Mouse (Mus musculus) cortical plate, adult 2 months (tissue): ENCODE measurements around the gene Psmc3ip. TPM values are rescaled to one million over a fixed set of nuclear protein-coding genes. Genes with fewer than 3 reads are reported as not detected.
A peak's percentile ranks its signal among the peaks of the same experiment; 100 is the strongest.

ENCODE experiments used
- H3K27ac ChIP-seq: fragments of 200-500 bp; 2 replicates; pipeline ENCODE4 v1.5.1; 2012; ENCODE audit warnings: low read length, control low read depth, inconsistent platforms; ENCODE audit not compliant: insufficient read depth
- H3K4me1 ChIP-seq: fragments of 200-500 bp; 2 replicates; pipeline ENCODE4 v1.6.1; 2011; ENCODE audit warnings: low read length; ENCODE audit not compliant: control insufficient read depth, insufficient read depth
- H3K4me3 ChIP-seq: fragments of 200-500 bp; 2 replicates; pipeline ENCODE4 v1.5.1; 2011; ENCODE audit warnings: mild to moderate bottlenecking, low read length, control low read depth; ENCODE audit not compliant: insufficient read depth
- CTCF ChIP-seq: fragments of 200-500 bp; IDR thresholded peaks from 2 replicates; pipeline ENCODE4 v1.5.1; 2011; ENCODE audit warnings: mild to moderate bottlenecking, control low read depth, low read length; ENCODE audit not compliant: insufficient read depth; ENCODE audit errors: extremely low read depth
- POLR2A ChIP-seq: fragments of 200-500 bp; IDR thresholded peaks from 2 replicates; pipeline ENCODE4 v1.6.1; 2011; ENCODE audit warnings: mild to moderate bottlenecking, low read length, control low read depth; ENCODE audit not compliant: insufficient read depth; ENCODE audit errors: extremely low read depth
- polyA plus RNA-seq: library from polyadenylated mRNA; depleted of rRNA; stranded (reverse); fragments of >200 nt; gene quantifications from 2 replicates; pipeline ENCODE4 v1.2.3, GENCODE M21; 2012

The Psmc3ip gene
- polyA plus RNA-seq, 1 experiment, result 3.5 TPM

DNA sequence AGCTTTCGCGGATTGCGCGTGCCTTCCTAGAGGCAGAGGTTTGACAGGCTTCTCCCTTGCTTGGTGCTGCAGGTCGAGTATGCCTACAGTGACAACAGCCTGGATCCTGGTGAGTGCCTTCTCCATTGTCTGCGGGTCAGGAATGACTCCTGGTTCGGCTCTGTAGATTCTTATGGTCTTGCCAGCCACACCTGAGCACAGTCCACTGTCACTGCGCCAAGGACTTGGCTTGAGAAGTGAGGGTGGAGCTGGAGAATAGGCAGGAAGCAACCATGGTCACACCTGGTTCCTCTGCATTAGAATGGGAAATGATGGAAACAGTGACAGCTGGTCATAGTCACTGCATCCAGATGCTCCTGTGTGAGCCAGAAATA, 7.6 kb downstream of the Psmc3ip start:
- Histone ChIP-seq H3K4me3 (peak overlapping the region; percentile 79), H3K4me1 (peaks cover 5% of the 10 kb centered on the region), H3K27ac (no peak overlapping the region)
- TF ChIP-seq POLR2A, result no peak
- no peak for TF ChIP-seq CTCF

DNA sequence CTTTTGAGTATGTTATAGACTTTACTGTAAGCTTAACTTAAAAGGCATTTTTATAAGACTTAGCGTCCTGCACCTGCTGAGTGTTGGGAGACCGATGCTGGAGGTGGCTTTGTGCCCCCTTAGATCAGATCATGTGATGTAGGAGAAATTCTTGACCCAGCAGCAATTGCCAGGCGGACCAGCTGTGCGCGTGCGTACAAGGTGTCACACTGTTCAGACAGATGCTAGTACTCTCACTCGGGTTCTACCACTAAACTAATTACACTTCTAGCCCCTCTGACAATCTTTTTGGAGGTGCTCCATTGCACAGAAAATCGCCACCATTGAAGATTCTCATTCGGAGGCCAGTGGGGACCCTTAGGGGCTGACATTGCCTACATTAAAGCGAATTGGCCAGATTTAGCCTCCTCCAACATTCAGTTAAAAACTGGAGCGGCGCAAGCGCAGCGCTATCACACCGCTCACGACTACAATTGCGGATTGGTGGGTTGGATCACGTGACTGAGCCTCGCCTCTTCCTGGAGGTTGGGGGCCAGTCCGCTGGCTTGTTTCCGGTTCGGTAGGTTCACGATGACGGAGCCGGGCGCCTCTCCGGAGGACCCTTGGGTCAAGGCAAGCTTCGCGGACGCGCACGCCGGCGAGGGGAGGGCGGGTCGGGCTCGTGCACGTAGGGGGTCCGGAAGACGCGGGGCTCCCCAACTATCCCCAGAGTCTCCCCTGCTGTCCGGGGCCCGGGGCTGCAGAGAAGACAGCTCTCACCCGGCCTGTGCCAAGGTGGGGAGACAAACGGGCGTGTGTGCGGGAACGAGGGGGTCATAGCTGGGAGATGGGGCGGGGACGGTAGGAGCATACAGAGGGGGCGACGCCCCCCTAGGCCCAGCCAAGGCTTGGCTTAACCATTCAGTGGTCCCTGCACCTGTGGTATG, 8.2 kb downstream of the Psmc3ip start, which contains the start of gene Mlx:
Gene Mlx, plus strand, starts transcription at position 522 of the 926 bp plus-strand sequence.
- no peak within 1 kb of the TSS for H3K27ac ChIP-seq
- H3K4me3 ChIP-seq, result peak within 1 kb of the TSS; percentile 79
- H3K4me1 ChIP-seq, result peaks cover 5% of the 10 kb centered on the region
- TF ChIP-seq CTCF (no peak), POLR2A (peak; percentile 90)

DNA sequence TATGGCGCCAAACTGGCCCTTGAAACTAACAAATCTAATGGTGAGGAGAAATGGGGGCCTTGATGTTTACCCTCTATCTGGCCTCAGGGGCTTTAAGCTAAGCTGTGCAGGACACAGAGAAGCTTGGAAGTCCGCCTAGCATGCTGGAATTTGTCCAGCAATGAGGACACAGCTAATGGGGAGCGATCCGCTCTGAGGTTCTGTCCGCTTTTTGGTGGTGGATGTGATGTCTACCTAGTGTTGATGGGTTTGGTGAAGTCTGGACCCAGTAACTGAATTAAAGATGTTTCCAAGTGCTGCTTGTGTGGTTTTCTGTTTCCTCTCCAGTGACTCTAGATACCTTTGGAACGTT, 8.9 kb downstream of the Psmc3ip start:
- TF ChIP-seq CTCF (no peak), POLR2A (no peak)
- H3K4me1 ChIP-seq, result peaks cover 5% of the 10 kb centered on the region
- no peak overlapping the region for H3K27ac ChIP-seq
- H3K4me3 ChIP-seq, result peak overlapping the region; percentile 79; the same call in 1 of the 2 replicates

DNA sequence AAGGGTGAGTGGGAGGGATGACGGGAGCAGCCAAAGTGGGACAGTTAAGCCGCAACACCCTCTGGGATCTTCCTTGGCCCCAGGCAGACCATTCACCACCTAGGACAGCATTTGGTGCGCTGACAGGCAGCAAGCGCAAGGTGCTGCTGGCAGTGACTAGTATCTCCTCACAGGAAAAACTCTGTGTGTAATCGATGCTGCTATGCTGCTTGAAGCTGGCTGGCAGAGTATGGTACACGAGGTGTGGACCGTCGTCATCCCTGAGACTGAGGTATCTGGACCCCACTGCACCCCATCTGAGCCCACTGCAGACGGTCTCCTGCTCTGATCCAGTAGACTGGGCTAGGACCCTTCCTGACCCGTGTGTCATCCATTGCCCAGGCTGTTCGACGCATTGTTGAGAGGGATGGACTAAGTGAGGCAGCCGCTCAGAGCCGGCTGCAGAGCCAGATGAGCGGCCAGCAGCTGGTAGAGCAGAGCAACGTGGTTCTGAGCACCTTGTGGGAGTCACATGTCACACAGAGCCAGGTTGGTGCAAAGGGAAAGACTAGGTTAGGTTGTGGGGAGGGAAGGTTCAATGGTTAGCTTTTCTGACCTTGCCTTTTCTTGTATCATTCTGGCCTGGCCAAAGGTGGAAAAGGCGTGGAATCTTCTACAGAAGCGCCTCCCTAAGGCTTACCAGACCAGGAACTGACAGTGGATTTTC, 9.5 kb downstream of the Psmc3ip start:
- Histone ChIP-seq H3K27ac (no peak overlapping the region), H3K4me1 (peaks cover 5% of the 10 kb centered on the region), H3K4me3 (no peak overlapping the region)
- no peak for TF ChIP-seq CTCF
- TF ChIP-seq POLR2A, result no peak

DNA sequence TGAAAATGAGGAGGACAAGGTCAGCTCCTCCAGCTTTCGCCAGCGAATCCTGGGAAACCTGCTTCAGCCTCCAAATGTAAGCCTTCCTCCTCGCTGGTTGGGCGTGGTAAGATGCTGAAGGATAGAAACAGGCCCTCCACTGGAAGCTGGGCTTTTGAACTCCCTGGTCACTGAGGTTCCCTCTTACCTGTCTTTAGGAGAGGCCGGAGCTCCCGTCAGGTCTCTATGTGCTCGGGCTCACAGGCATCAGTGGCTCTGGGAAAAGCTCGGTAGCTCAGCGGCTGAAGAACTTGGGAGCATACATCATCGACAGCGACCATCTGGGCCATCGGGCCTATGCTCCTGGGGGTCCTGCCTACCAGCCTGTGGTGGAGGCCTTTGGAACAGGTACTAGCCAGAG, 10.4 kb downstream of the Psmc3ip start:
- no peak overlapping the region for H3K27ac ChIP-seq
- no peak overlapping the region for H3K4me3 ChIP-seq
- H3K4me1 ChIP-seq, result peaks cover 5% of the 10 kb centered on the region
- TF ChIP-seq POLR2A (no peak), CTCF (no peak)

DNA sequence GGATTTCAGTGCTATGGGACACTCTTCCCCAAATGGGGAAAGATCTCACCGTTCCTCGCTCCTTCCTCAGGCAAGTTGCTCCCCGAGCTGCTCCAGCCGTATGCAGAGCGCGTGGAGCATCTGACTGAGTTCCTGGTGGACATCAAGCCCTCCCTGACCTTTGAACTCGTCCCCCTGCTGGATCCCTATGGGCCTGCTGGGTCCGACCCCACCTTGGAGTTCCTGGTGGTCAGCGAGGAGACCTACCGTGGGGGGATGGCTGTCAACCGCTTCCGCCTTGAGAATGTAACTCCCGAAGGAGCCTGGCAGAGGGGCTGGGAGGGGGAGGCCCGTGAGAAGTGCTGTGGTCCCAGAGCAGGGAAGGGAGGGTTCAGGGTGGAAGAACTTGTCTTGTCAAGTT, 11.0 kb downstream of the Psmc3ip start:
- TF ChIP-seq POLR2A, result no peak
- TF ChIP-seq CTCF, result no peak
- Histone ChIP-seq H3K4me3 (no peak overlapping the region), H3K27ac (no peak overlapping the region), H3K4me1 (peaks cover 5% of the 10 kb centered on the region)

DNA sequence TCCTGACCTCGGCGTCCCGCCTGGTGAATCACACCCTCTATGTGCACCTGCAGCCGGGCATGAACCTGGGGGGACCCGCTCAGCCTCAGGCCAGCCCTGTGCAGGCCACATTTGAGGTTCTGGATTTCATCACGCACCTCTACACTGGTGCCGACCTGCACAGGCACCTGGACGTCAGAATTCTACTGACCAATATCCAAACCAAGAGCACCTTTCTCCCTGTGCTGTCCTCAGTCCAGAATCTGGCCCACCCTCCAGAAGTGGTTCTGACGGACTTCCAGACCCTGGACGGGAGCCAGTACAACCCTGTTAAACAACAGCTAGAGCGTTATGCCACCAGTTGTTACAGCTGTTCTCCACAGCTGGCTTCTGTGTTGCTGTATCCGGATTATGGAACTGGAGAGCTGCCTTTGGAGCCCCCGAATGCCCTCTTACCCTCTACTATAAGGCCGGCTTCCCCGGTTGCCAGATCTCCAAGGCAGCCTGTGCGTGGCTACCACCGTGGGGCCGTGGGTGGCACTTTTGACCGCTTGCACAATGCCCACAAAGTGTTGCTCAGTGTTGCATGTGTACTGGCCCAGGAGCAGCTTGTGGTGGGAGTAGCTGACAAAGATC, 12.0 kb downstream of the Psmc3ip start:
- H3K27ac ChIP-seq, result peak overlapping the region; percentile 26
- peak overlapping the region; percentile 90 for H3K4me3 ChIP-seq
- no peak for TF ChIP-seq POLR2A
- TF ChIP-seq CTCF, result no peak
- H3K4me1 ChIP-seq, result peaks cover 5% of the 10 kb centered on the region

DNA sequence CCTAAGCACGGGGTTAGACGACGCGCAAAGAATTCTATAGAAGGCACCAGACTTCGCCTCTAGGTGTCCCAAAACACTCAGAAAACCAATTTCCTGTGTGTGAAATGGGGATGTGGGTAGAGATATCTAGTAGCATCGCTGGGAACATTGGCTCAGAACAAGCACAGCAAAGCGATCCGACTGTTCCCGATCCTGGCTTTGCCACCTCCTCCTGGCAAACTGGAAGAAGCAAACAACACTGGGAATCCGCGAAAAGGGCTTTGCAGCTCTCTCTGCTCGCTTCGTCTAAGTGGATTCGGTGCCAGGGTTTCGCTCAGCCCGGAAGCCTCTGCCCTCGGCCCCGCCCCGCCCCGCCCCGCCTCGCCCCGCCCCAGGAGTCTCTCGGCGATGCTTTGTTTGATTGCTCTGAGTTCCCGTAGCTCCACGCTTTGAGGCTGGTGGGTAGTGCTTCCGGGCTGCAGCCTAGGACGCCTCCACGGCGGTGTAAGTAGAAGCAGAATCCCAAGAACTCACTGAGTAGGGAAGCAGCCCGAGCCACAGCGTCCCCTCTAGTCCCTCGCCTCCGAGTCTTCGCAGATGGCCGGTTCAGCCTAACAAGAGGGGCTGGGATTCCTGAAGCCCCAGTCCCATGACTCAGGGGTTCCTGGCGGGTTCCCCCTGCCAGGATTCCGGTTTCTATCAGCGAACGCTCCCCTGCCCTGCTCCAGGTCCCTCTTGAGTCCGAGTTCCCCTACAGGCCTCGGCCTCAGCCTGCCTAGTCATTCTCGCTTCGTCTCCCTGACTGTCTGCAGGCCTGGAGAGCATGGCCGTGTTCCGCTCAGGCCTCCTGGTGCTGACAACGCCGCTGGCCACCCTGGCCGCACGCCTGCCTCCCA, 12.8 kb downstream of the Psmc3ip start, which contains the start of gene Coasy:
Gene Coasy, plus strand, starts transcription at position 358 of the 875 bp plus-strand sequence.
- H3K27ac ChIP-seq, result peak within 1 kb of the TSS; percentile 26
- peaks cover 2% of the 10 kb centered on the region; the same call in 1 of the 2 replicates for H3K4me1 ChIP-seq
- TF ChIP-seq POLR2A, result peak; percentile 68
- TF ChIP-seq CTCF, result peak; percentile 28; the same call in 1 of the 2 replicates
- H3K4me3 ChIP-seq, result peak within 1 kb of the TSS; percentile 90
